Mouse (Mus musculus): ENCODE measurements around the gene Btnl10. TPM values are rescaled to one million over a fixed set of nuclear protein-coding genes. Genes with fewer than 3 reads are reported as not detected.

Gene Btnl10
- polyA plus RNA-seq, 1 experiment from 2014 or later, result not detected

DNA sequence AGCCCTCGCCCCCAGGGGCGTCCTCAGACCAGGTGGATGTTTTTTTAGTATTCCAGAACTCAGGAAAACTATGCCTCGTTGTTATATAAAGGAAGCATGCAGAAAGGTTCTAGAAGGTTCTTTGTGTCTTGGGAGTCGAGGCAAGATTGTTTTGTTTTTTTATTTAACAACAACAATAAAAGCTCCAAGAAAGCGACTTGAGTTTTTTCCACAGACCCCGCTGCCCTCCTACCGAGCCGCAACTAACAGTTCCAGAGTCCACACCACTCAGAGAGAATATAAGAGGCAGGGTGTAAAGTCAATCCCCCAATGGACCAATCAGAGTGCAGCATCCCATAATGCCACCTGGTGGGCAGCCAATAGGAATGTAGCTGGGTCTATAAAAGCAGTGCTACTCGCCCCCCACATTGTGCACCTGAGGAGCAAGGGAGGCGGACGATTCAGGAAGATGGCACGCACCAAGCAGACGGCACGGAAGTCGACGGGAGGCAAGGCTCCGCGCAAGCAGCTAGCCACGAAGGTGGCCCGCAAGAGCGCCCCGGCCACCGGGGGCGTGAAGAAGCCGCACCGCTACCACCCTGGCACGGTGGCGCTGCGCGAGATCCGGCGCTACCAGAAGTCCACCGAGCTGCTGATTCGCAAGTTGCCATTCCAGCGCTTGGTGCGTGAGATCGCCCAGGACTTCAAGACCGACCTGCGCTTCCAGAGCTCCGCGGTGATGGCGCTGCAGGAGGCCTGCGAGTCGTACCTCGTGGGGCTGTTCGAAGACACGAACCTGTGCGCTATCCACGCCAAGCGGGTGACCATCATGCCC is 43.9 kb downstream of the Btnl10 start:
- DNase-seq (ENCODE audit: low spot score, missing footprints), result peak; percentile 83
- H3K4me3 ChIP-seq (ENCODE audit: low read depth, low read length), result no peak overlapping the region
- no peak overlapping the region for H3K27ac ChIP-seq (ENCODE audit: low read depth, low read length)
- WGBS, result 60% methylated on average over 45 of the region's 50 CpGs
- peaks cover 20% of the 10 kb centered on the region for H3K4me1 ChIP-seq (ENCODE audit: control insufficient read depth, insufficient read depth, low read length)
- H3K9ac ChIP-seq (ENCODE audit: low read length), result no peak overlapping the region
- no peak overlapping the region for H3K4me2 ChIP-seq
- no peaks in the 10 kb centered on the region for H3K9me3 ChIP-seq (ENCODE audit: control insufficient read depth, low read length)
- no peaks in the 10 kb centered on the region for H3K36me3 ChIP-seq (ENCODE audit: control insufficient read depth, insufficient read depth, low read length)
- no peak for ATAC-seq (ENCODE audit: low FRiP score)
- peaks cover 17% of the 10 kb centered on the region; the same call in 1 of the 2 replicates for H3K27me3 ChIP-seq (ENCODE audit: control insufficient read depth, insufficient read depth, low read length)

DNA sequence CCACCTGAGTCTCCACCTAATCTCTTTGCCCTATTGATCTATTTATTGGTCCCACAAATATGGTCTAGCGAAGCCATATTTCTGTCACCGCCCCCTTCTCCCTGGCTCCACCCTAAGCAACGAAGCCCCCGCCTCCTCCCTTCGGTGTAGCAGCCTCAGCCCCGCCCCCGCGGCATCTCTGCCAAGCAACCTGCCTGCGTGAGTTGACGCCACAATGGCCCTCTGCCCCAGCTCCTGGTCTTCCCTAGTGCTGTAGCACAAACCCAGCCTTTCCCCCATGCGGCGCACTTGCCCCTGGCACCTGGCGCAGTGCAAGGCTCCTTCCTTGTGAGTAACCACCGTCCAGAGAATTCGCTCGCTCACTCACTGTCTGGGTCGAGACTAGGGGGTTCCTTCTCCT is 45.8 kb downstream of the Btnl10 start:
- H3K9ac ChIP-seq (ENCODE audit: low read length), result no peak overlapping the region
- DNase-seq (ENCODE audit: low spot score, missing footprints), result no peak
- H3K27ac ChIP-seq (ENCODE audit: low read depth, low read length), result no peak overlapping the region
- peaks cover 9% of the 10 kb centered on the region for H3K4me1 ChIP-seq (ENCODE audit: control insufficient read depth, insufficient read depth, low read length)
- H3K9me3 ChIP-seq (ENCODE audit: control insufficient read depth, low read length), result no peaks in the 10 kb centered on the region
- WGBS, result 40% methylated on average over 17 of the region's 17 CpGs
- ATAC-seq (ENCODE audit: low FRiP score), result no peak
- H3K27me3 ChIP-seq (ENCODE audit: control insufficient read depth, insufficient read depth, low read length), result peaks cover 8% of the 10 kb centered on the region; the same call in 1 of the 2 replicates
- H3K4me3 ChIP-seq (ENCODE audit: low read depth, low read length), result no peak overlapping the region
- H3K4me2 ChIP-seq, result no peak overlapping the region
- no peaks in the 10 kb centered on the region for H3K36me3 ChIP-seq (ENCODE audit: control insufficient read depth, insufficient read depth, low read length)

DNA sequence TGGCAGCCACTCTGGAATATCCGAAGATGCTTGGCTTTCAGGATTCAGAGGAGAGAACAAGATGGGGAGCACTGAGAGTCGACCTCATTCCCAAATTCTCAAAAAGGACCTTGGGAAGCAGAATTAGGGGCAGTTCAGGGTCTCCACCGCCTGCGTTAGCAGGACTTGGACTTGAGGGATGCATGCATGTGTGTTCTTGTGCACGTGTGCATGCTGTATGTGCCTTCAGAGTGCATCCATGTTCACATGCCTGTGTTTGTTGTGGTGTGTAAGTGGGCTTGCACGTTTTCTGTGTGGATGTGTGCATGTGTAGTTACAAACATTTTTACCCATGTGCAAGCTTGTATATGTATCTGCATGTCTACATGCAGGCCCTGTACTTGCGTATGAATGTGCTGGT is 46.5 kb downstream of the Btnl10 start:
- Histone ChIP-seq H3K4me3 (ENCODE audit: low read depth, low read length) (no peak overlapping the region), H3K9me3 (ENCODE audit: control insufficient read depth, low read length) (no peaks in the 10 kb centered on the region), H3K27ac (ENCODE audit: low read depth, low read length) (no peak overlapping the region), H3K4me2 (no peak overlapping the region), H3K36me3 (ENCODE audit: control insufficient read depth, insufficient read depth, low read length) (no peaks in the 10 kb centered on the region), H3K4me1 (ENCODE audit: control insufficient read depth, insufficient read depth, low read length) (peaks cover 9% of the 10 kb centered on the region), H3K27me3 (ENCODE audit: control insufficient read depth, insufficient read depth, low read length) (peaks cover 6% of the 10 kb centered on the region; the same call in 1 of the 2 replicates), H3K9ac (ENCODE audit: low read length) (no peak overlapping the region)
- no peak for ATAC-seq (ENCODE audit: low FRiP score)
- DNase-seq (ENCODE audit: low spot score, missing footprints), result no peak
- 87% methylated on average over 7 of the region's 7 CpGs for WGBS

DNA sequence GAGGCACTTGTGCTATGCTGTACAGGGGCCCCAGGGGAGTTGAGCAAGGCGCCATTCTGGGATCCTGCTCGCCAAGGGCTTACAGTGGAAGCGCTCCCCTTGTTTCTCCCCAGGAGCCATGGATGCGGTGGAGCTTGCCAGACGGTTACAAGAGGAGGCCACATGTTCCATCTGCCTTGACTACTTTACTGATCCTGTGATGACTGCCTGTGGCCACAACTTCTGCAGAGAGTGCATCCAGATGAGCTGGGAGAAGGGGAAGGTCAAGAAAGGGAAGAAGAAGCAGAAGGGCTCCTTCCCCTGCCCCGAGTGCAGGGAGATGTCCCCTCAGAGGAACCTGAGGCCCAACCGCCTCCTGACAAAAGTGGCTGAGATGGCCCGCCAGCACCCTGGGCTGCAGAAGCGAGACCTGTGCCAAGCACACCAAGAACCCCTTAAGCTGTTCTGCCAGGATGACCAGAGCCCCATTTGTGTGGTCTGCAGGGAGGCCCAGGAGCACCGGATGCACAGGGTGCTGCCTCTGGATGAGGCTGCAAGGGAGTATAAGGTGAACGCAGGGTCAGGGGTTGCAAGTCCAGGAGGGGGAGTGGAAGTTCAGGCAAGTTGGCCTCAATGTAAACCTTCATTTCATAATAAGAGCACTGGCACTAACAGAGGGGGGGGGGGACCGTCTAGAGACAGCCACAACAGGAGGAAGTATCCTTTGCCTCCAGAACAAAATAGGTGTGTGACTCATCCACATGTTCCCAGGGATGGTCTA is 47.5 kb downstream of the Btnl10 start:
- 49% methylated on average over 12 of the region's 12 CpGs for WGBS
- Histone ChIP-seq H3K36me3 (ENCODE audit: control insufficient read depth, insufficient read depth, low read length) (no peaks in the 10 kb centered on the region), H3K9ac (ENCODE audit: low read length) (no peak overlapping the region), H3K27me3 (ENCODE audit: control insufficient read depth, insufficient read depth, low read length) (peaks cover 6% of the 10 kb centered on the region; the same call in 1 of the 2 replicates), H3K4me3 (ENCODE audit: low read depth, low read length) (no peak overlapping the region), H3K4me2 (no peak overlapping the region), H3K27ac (ENCODE audit: low read depth, low read length) (peak overlapping the region; percentile 30; the same call in 1 of the 2 replicates), H3K4me1 (ENCODE audit: control insufficient read depth, insufficient read depth, low read length) (peaks cover 4% of the 10 kb centered on the region), H3K9me3 (ENCODE audit: control insufficient read depth, low read length) (no peaks in the 10 kb centered on the region)
- ATAC-seq (ENCODE audit: low FRiP score) (peak; percentile 25; the same call in 1 of the 2 replicates), DNase-seq (ENCODE audit: low spot score, missing footprints) (no peak)

DNA sequence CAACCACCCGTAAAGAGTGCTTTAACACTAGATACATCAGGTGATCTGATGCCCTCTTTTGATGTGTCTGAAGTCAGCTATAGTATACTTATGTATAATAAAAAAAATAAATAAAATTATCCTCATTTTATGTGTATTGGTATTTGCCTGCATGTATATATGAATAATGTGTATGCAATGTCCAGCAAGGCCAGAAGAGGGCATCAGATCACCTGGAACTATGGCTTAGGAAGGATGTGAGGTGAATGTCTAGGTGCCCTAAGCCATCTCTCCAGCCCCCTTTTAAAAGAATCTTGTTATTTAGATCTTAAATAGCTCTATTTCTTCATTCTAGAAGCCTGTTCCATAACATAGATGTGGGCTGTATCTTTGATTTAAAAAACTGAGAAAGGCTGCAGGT is 49.6 kb downstream of the Btnl10 start:
- DNase-seq (ENCODE audit: low spot score, missing footprints), result no peak
- peaks cover 3% of the 10 kb centered on the region; the same call in 1 of the 2 replicates for H3K36me3 ChIP-seq (ENCODE audit: control insufficient read depth, insufficient read depth, low read length)

DNA sequence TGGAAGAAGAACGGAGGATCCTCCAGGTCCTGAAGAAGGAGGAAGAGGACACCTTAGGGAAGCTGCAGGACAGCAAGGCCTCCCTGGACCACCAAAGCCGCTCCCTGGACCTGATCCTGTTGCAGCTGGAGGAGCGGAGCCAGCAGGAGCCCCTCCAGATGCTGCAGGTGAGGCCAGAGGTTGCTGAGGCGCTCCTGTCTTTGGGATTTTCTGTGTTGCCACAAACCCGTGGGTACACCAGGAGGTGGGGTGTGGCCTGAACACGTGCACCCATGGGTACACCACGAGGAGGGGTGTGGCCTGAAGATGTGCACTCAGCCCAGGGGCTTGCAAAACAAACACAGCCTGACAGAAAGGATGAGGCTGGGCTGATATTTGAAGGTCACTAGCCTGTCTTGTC is 50.8 kb downstream of the Btnl10 start:
- Histone ChIP-seq H3K4me1 (ENCODE audit: control insufficient read depth, insufficient read depth, low read length) (peaks cover 4% of the 10 kb centered on the region), H3K27ac (ENCODE audit: low read depth, low read length) (no peak overlapping the region), H3K9me3 (ENCODE audit: control insufficient read depth, low read length) (no peaks in the 10 kb centered on the region), H3K36me3 (ENCODE audit: control insufficient read depth, insufficient read depth, low read length) (peaks cover 3% of the 10 kb centered on the region; the same call in 1 of the 2 replicates), H3K4me2 (no peak overlapping the region), H3K9ac (ENCODE audit: low read length) (no peak overlapping the region), H3K4me3 (ENCODE audit: low read depth, low read length) (no peak overlapping the region), H3K27me3 (ENCODE audit: control insufficient read depth, insufficient read depth, low read length) (no peaks in the 10 kb centered on the region)
- ATAC-seq (ENCODE audit: low FRiP score) (no peak), DNase-seq (ENCODE audit: low spot score, missing footprints) (no peak)
- 81% methylated on average over 7 of the region's 7 CpGs for WGBS

More for the DNA sequence above, 49.6 kb downstream of the Btnl10 start:
- 96% methylated on average over 1 of the region's 1 CpGs for WGBS
- Histone ChIP-seq H3K27ac (ENCODE audit: low read depth, low read length) (no peak overlapping the region), H3K9me3 (ENCODE audit: control insufficient read depth, low read length) (no peaks in the 10 kb centered on the region), H3K4me2 (no peak overlapping the region), H3K4me1 (ENCODE audit: control insufficient read depth, insufficient read depth, low read length) (peaks cover 4% of the 10 kb centered on the region), H3K9ac (ENCODE audit: low read length) (no peak overlapping the region), H3K4me3 (ENCODE audit: low read depth, low read length) (no peak overlapping the region), H3K27me3 (ENCODE audit: control insufficient read depth, insufficient read depth, low read length) (no peaks in the 10 kb centered on the region)
- ATAC-seq (ENCODE audit: low FRiP score), result no peak

DNA sequence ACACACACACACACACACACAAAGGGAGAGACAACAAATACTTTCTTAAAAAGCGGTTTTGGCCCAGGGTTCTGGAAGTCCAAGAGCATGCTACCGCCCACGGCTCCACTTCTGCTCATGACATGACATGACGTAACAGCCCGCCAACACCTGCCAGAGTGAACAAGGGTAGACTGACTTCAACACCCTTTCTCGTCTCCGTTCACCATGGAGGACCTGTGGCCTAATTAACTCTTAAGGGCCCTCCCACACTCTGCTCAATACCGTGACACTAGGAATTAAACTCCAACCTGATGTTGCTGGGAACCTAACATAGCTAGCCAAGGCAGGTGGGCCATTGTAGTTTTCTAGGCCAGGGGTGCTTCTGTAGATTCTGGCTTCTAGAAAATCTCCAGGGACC is 51.3 kb downstream of the Btnl10 start:
- WGBS, result 91% methylated on average over 8 of the region's 8 CpGs
- no peak overlapping the region for H3K4me2 ChIP-seq
- H3K4me1 ChIP-seq (ENCODE audit: control insufficient read depth, insufficient read depth, low read length), result peaks cover 4% of the 10 kb centered on the region
- no peak overlapping the region for H3K4me3 ChIP-seq (ENCODE audit: low read depth, low read length)
- no peak for ATAC-seq (ENCODE audit: low FRiP score)
- no peak overlapping the region for H3K9ac ChIP-seq (ENCODE audit: low read length)
- no peak for DNase-seq (ENCODE audit: low spot score, missing footprints)
- peaks cover 3% of the 10 kb centered on the region; the same call in 1 of the 2 replicates for H3K36me3 ChIP-seq (ENCODE audit: control insufficient read depth, insufficient read depth, low read length)
- H3K9me3 ChIP-seq (ENCODE audit: control insufficient read depth, low read length), result no peaks in the 10 kb centered on the region
- no peak overlapping the region for H3K27ac ChIP-seq (ENCODE audit: low read depth, low read length)
- no peaks in the 10 kb centered on the region for H3K27me3 ChIP-seq (ENCODE audit: control insufficient read depth, insufficient read depth, low read length)

DNA sequence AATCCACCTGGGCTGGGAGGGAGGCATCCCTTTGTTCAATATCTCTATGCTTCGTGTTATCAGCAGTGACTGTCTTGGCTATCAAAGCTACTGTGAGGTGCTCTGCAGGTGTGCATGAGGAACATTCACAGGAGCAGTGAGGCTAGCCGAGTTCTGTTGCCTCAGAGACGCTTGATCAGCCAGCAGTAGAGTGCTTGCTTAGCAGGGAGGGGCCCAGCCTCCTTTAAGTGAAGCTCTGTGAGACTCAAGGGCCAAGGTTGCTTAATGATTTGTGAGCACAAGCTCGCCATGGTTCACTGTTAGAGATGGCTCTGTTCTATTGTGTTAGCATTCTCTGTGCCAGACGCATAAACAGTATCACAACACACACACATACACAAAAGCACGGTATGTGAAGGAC is 52.0 kb downstream of the Btnl10 start:
- Histone ChIP-seq H3K36me3 (ENCODE audit: control insufficient read depth, insufficient read depth, low read length) (peaks cover 3% of the 10 kb centered on the region; the same call in 1 of the 2 replicates), H3K4me1 (ENCODE audit: control insufficient read depth, insufficient read depth, low read length) (peaks cover 4% of the 10 kb centered on the region), H3K27ac (ENCODE audit: low read depth, low read length) (no peak overlapping the region), H3K4me2 (no peak overlapping the region), H3K9ac (ENCODE audit: low read length) (no peak overlapping the region), H3K9me3 (ENCODE audit: control insufficient read depth, low read length) (no peaks in the 10 kb centered on the region), H3K4me3 (ENCODE audit: low read depth, low read length) (no peak overlapping the region), H3K27me3 (ENCODE audit: control insufficient read depth, insufficient read depth, low read length) (no peaks in the 10 kb centered on the region)
- DNase-seq (ENCODE audit: low spot score, missing footprints), result no peak
- ATAC-seq (ENCODE audit: low FRiP score), result no peak
- WGBS, result 75% methylated on average over 6 of the region's 6 CpGs

All from midbrain, embryonic 11.5 days (tissue).